Mouse (Mus musculus) midbrain, embryonic 16.5 days (tissue): ENCODE data around the gene Prl7b1. TPM values are rescaled to one million over a fixed set of nuclear protein-coding genes. Genes with fewer than 3 reads are reported as not detected.

Experiments
- ATAC-seq: fragments of 200-750 bp; cut with Nextera tagmentation; 2 replicates; pipeline ENCODE4 v1.8.0; 2017; ENCODE audit warnings: moderate TSS enrichment
- H3K27ac ChIP-seq: fragments of 300-500 bp; sonication (generic); 2 replicates; pipeline ENCODE4 v1.5.1; 2014; ENCODE audit warnings: mild to moderate bottlenecking, low read length, mixed read lengths
- H3K27me3 ChIP-seq: fragments of 300-500 bp; sonication (generic); 2 replicates; pipeline ENCODE4 v1.6.1; 2014; ENCODE audit warnings: low read depth, low read length, mixed read lengths; ENCODE audit not compliant: control insufficient read depth, insufficient read depth
- H3K36me3 ChIP-seq: fragments of 300-500 bp; sonication (generic); 2 replicates; pipeline ENCODE4 v1.6.1; 2014; ENCODE audit warnings: mild to moderate bottlenecking, low read length, moderate library complexity, mixed read lengths; ENCODE audit not compliant: control insufficient read depth, insufficient read depth
- H3K4me1 ChIP-seq: fragments of 300-500 bp; sonication (generic); 2 replicates; pipeline ENCODE4 v1.6.1; 2014; ENCODE audit warnings: mild to moderate bottlenecking, low read length, mixed read lengths; ENCODE audit not compliant: control insufficient read depth, insufficient read depth
- H3K4me2 ChIP-seq: fragments of 300-500 bp; sonication (generic); 2 replicates; pipeline ENCODE4 v1.6.1; 2014; ENCODE audit warnings: mild to moderate bottlenecking, low read length, mixed read lengths
- H3K4me3 ChIP-seq: fragments of 300-500 bp; sonication (generic); 2 replicates; pipeline ENCODE4 v1.5.1; 2014; ENCODE audit warnings: low read depth, mild to moderate bottlenecking, low read length, moderate library complexity, mixed read lengths
- H3K9ac ChIP-seq: fragments of 300-500 bp; sonication (generic); 2 replicates; pipeline ENCODE4 v1.6.1; 2014; ENCODE audit warnings: low read depth, low read length, mixed read lengths
- H3K9me3 ChIP-seq: fragments of 300-500 bp; sonication (generic); replicated peaks from 2 replicates; pipeline ENCODE4 v1.6.1; 2014; ENCODE audit warnings: mild to moderate bottlenecking, low read length, mixed read lengths; ENCODE audit not compliant: control insufficient read depth, poor library complexity, severe bottlenecking
- WGBS: fragments of 180-500 bp; shearing (Covaris S2); extraction: QIAGEN DNeasy Blood & Tissue Kit; methylation state at CpG from one replicate; pipeline ENCODE4 v1.1.7; 2014; 5-methylcytosine and 5-hydroxymethylcytosine counted together
- polyA plus RNA-seq: library from polyadenylated mRNA; unstranded; fragments of >200 nt; fragmentation: Nextera tagmentation; extraction: Ambion mirVana; gene quantifications from 2 replicates; pipeline ENCODE4 v1.2.1, GENCODE M21; 2015

Prl7b1 gene
- polyA plus RNA-seq: not detected in 2 replicates

- no peak within 1 kb of the TSS for H3K4me2 ChIP-seq
- ATAC-seq: no peak
- H3K36me3 ChIP-seq: no peaks in the 10 kb centered on the region
- no peak within 1 kb of the TSS for H3K9ac ChIP-seq
- H3K4me3 ChIP-seq: no peak within 1 kb of the TSS
- WGBS: 75% methylated on average over 4 of the region's 4 CpGs
- no peak within 1 kb of the TSS for H3K27ac ChIP-seq
- H3K27me3 ChIP-seq: no peaks in the 10 kb centered on the region
- no peaks in the 10 kb centered on the region for H3K9me3 ChIP-seq
- no peaks in the 10 kb centered on the region for H3K4me1 ChIP-seq
Observed at GRCm38 (mm10) chr13:27610482-27610881, at the start of gene Prl7b1. TSS of gene Prl7b1 (minus strand) at chr13:27610582.

- Histone ChIP-seq H3K4me1 (no peaks in the 10 kb centered on the region), H3K4me3 (no peak within 1 kb of the TSS), H3K9me3 (no peaks in the 10 kb centered on the region), H3K9ac (no peak within 1 kb of the TSS), H3K4me2 (no peak within 1 kb of the TSS), H3K27me3 (no peaks in the 10 kb centered on the region), H3K36me3 (no peaks in the 10 kb centered on the region), H3K27ac (no peak within 1 kb of the TSS)
- ATAC-seq: no peak
- 94% methylated on average over 3 of the region's 3 CpGs for WGBS
Observed at GRCm38 (mm10) chr13:27642393-27642792, 32.0 kb upstream of the Prl7b1 start, which contains the start of gene Prl7a1. TSS of gene Prl7a1 (minus strand) at chr13:27642493.

- 87% methylated on average over 2 of the region's 2 CpGs for WGBS
- H3K9me3 ChIP-seq: no peaks in the 10 kb centered on the region
- H3K9ac ChIP-seq: no peak within 1 kb of the TSS
- no peak within 1 kb of the TSS for H3K4me2 ChIP-seq
- H3K27me3 ChIP-seq: no peaks in the 10 kb centered on the region
- H3K4me1 ChIP-seq: no peaks in the 10 kb centered on the region
- no peaks in the 10 kb centered on the region for H3K36me3 ChIP-seq
- H3K4me3 ChIP-seq: no peak within 1 kb of the TSS
- H3K27ac ChIP-seq: no peak within 1 kb of the TSS
- ATAC-seq: no peak
Observed at GRCm38 (mm10) chr13:27582071-27582470, 28.3 kb downstream of the Prl7b1 start, which contains the start of gene Prl8a1. TSS of gene Prl8a1 (minus strand) at chr13:27582171.

GRCm38 (mm10) chr13:27564506-27564905 is 45.9 kb downstream of the Prl7b1 start, which contains the start of gene Prl8a9:
TSS of gene Prl8a9 (minus strand) at chr13:27564606.
- H3K4me2 ChIP-seq: no peak within 1 kb of the TSS
- no peaks in the 10 kb centered on the region for H3K9me3 ChIP-seq
- H3K4me3 ChIP-seq: no peak within 1 kb of the TSS
- H3K4me1 ChIP-seq: no peaks in the 10 kb centered on the region
- ATAC-seq: no peak
- no peaks in the 10 kb centered on the region for H3K36me3 ChIP-seq
- no peaks in the 10 kb centered on the region for H3K27me3 ChIP-seq
- 88% methylated on average over 2 of the region's 2 CpGs for WGBS
- H3K9ac ChIP-seq: no peak within 1 kb of the TSS
- H3K27ac ChIP-seq: no peak within 1 kb of the TSS

GRCm38 (mm10) chr13:27553336-27553735 is 57.0 kb downstream of the Prl7b1 start:
- Histone ChIP-seq H3K4me3 (no peak overlapping the region), H3K27ac (no peak overlapping the region), H3K9ac (no peak overlapping the region), H3K4me2 (no peak overlapping the region), H3K4me1 (no peaks in the 10 kb centered on the region), H3K36me3 (no peaks in the 10 kb centered on the region), H3K27me3 (no peaks in the 10 kb centered on the region), H3K9me3 (no peaks in the 10 kb centered on the region)
- no peak for ATAC-seq

Other genes with a start within 250 kb of the Prl7b1 start
- not detected in 2 replicates for gene Prl2b1, start 219.7 kb downstream of the Prl7b1 start, polyA plus RNA-seq
- gene Prl8a6, start 171.9 kb downstream of the Prl7b1 start, polyA plus RNA-seq: not detected in 2 replicates
- not detected in 2 replicates for gene Prl8a8, start 97.4 kb downstream of the Prl7b1 start, polyA plus RNA-seq
- gene Prl8a9, start 46.0 kb downstream of the Prl7b1 start, polyA plus RNA-seq: not detected in 2 replicates
- gene Prl8a1, start 28.4 kb downstream of the Prl7b1 start, polyA plus RNA-seq: not detected in 2 replicates
- not detected in 2 replicates for gene Prl7a1, start 31.9 kb upstream of the Prl7b1 start, polyA plus RNA-seq
- not detected in 2 replicates for gene Prl7a2, start 57.5 kb upstream of the Prl7b1 start, polyA plus RNA-seq
- gene Prl7d1, start 106.2 kb upstream of the Prl7b1 start, polyA plus RNA-seq: not detected in 2 replicates
- gene Prl7c1, start 170.2 kb upstream of the Prl7b1 start, polyA plus RNA-seq: not detected in 2 replicates
- not detected in 2 replicates for gene Prl2a1, start 191.1 kb upstream of the Prl7b1 start, polyA plus RNA-seq
- not detected in 2 replicates for gene Prl2c1, start 238.8 kb upstream of the Prl7b1 start, polyA plus RNA-seq